Mouse (Mus musculus) embryonic facial prominence, embryonic 11.5 days (tissue): ENCODE measurements around the gene Bmp5. TPM values are rescaled to one million over a fixed set of nuclear protein-coding genes. Genes with fewer than 3 reads are reported as not detected.

Source experiments
- ATAC-seq: fragments of 200-750 bp; cut with Nextera tagmentation; replicated peaks from 2 replicates; pipeline ENCODE4 v1.8.0; 2017; ENCODE audit warnings: low read depth; ENCODE audit not compliant: insufficient number of reproducible peaks, low FRiP score, low TSS enrichment
- DNase-seq: peaks from one replicate; pipeline ENCODE4 v3.0.0-alpha.2; 2015; ENCODE audit warnings: low spot score
- H3K27ac ChIP-seq: fragments of 300-500 bp; sonication (generic); replicated peaks from 2 replicates; pipeline ENCODE4 v1.5.1; 2014; ENCODE audit warnings: mild to moderate bottlenecking, low read depth, low read length, control low read depth
- H3K27me3 ChIP-seq: fragments of 300-500 bp; sonication (generic); 2 replicates; pipeline ENCODE4 v1.6.1; 2014; ENCODE audit warnings: mild to moderate bottlenecking, low read length, moderate library complexity, mixed read lengths; ENCODE audit not compliant: control insufficient read depth, insufficient read depth
- H3K36me3 ChIP-seq: fragments of 300-500 bp; sonication (generic); replicated peaks from 2 replicates; pipeline ENCODE4 v1.6.1; 2014; ENCODE audit warnings: low read depth, mild to moderate bottlenecking, low read length, moderate library complexity, mixed read lengths; ENCODE audit not compliant: control insufficient read depth, insufficient read depth
- H3K4me1 ChIP-seq: fragments of 300-500 bp; sonication (generic); 2 replicates; pipeline ENCODE4 v1.6.1; 2014; ENCODE audit warnings: low read length, mixed read lengths; ENCODE audit not compliant: control insufficient read depth, insufficient read depth
- H3K4me2 ChIP-seq: fragments of 300-500 bp; sonication (generic); 2 replicates; pipeline ENCODE4 v1.6.1; 2014; ENCODE audit warnings: low read depth, mild to moderate bottlenecking, control low read depth, low read length, moderate library complexity
- H3K4me3 ChIP-seq: fragments of 300-500 bp; sonication (generic); 2 replicates; pipeline ENCODE4 v1.5.1; 2014; ENCODE audit warnings: low read depth, low read length, control low read depth
- H3K9ac ChIP-seq: fragments of 300-500 bp; sonication (generic); replicated peaks from 2 replicates; pipeline ENCODE4 v1.6.1; 2014; ENCODE audit warnings: mild to moderate bottlenecking, control low read depth, low read length
- H3K9me3 ChIP-seq: fragments of 300-500 bp; sonication (generic); replicated peaks from 2 replicates; pipeline ENCODE4 v1.6.1; 2016; ENCODE audit warnings: mild to moderate bottlenecking, low read length, inconsistent platforms, mixed read lengths; ENCODE audit not compliant: control insufficient read depth
- whole genome bisulfite sequencing: fragments of 180-500 bp; shearing (Covaris S2); extraction: QIAGEN DNeasy Blood & Tissue Kit; methylation state at CpG from one replicate; pipeline ENCODE4 v1.1.7; 2014; 5-methylcytosine and 5-hydroxymethylcytosine counted together
- microRNA-seq: library from miRNA; unstranded; fragments of <30 nt; microRNA quantifications from one replicate; pipeline ENCODE4, GENCODE M21; 2016; ENCODE audit warnings: borderline number of aligned reads
- polyA plus RNA-seq: library from polyadenylated mRNA; unstranded; fragments of >200 nt; fragmentation: Nextera tagmentation; extraction: Ambion mirVana; gene quantifications from 2 replicates; pipeline ENCODE4 v1.2.1, GENCODE M21; 2014

Gene Bmp5
- polyA plus RNA-seq, 1 experiment from 2014 or later = 6.2 TPM

- H3K36me3 ChIP-seq = no peaks in the 10 kb centered on the region
- no peaks in the 10 kb centered on the region for H3K27me3 ChIP-seq
- ATAC-seq (no peak), DNase-seq (no peak)
- H3K4me1 ChIP-seq = no peaks in the 10 kb centered on the region
- 47% methylated on average over 11 of the region's 11 CpGs for WGBS
- no peak overlapping the region for H3K9ac ChIP-seq
- no peak overlapping the region for H3K4me3 ChIP-seq
- H3K9me3 ChIP-seq = no peaks in the 10 kb centered on the region
- no peak overlapping the region for H3K4me2 ChIP-seq
- H3K27ac ChIP-seq = no peak overlapping the region
Measured at GRCm38 (mm10) chr9:75927196-75927880, 152.2 kb downstream of the Bmp5 start.

- Histone ChIP-seq H3K36me3 (no peaks in the 10 kb centered on the region), H3K27ac (no peak overlapping the region), H3K4me1 (no peaks in the 10 kb centered on the region), H3K4me2 (no peak overlapping the region), H3K4me3 (no peak overlapping the region), H3K9me3 (no peaks in the 10 kb centered on the region), H3K27me3 (no peaks in the 10 kb centered on the region), H3K9ac (no peak overlapping the region)
- no peak for DNase-seq
- ATAC-seq = no peak
- 81% methylated on average over 5 of the region's 5 CpGs for WGBS
Measured at GRCm38 (mm10) chr9:75928068-75928467, 152.9 kb downstream of the Bmp5 start.

GRCm38 (mm10) chr9:75944663-75945062 lies 169.5 kb downstream of the Bmp5 start:
- WGBS = 74% methylated on average over 3 of the region's 3 CpGs

More at GRCm38 (mm10) chr9:75944663-75945062, 169.5 kb downstream of the Bmp5 start:
- H3K4me3 ChIP-seq = no peak overlapping the region
- no peak overlapping the region for H3K27ac ChIP-seq
- no peak for ATAC-seq
- H3K9me3 ChIP-seq = no peaks in the 10 kb centered on the region
- H3K9ac ChIP-seq = no peak overlapping the region
- H3K4me1 ChIP-seq = no peaks in the 10 kb centered on the region
- H3K4me2 ChIP-seq = no peak overlapping the region
- no peak for DNase-seq
- no peaks in the 10 kb centered on the region for H3K27me3 ChIP-seq
- no peaks in the 10 kb centered on the region for H3K36me3 ChIP-seq

Small RNA genes within 50 kb of the gene (microRNA-seq; reads per million reads assigned to microRNA genes)
- not detected for gene Gm44355

Other genes starting within 250 kb of the Bmp5 start
- 106 and 117 TPM in 2 replicates for gene Tmod3, start 215.7 kb upstream of the Bmp5 start, polyA plus RNA-seq
- gene Tmod2, start 164.0 kb upstream of the Bmp5 start, polyA plus RNA-seq = 36.2 and 38.2 TPM in 2 replicates
- gene Lysmd2, start 149.6 kb upstream of the Bmp5 start, polyA plus RNA-seq = 21.2 and 21.7 TPM in 2 replicates
- gene Scg3, start 91.3 kb upstream of the Bmp5 start, polyA plus RNA-seq = 11.1 and 15.3 TPM in 2 replicates
- gene Hmgcll1, start 239.5 kb downstream of the Bmp5 start, polyA plus RNA-seq = 7.1 and 8.9 TPM in 2 replicates